Mouse (Mus musculus): ENCODE measurements at regions not wholly inside any gene's neighbourhood (a gene's known extent, or its start where the extent isn't known, plus 50 kb on each side); places are given as distances from the start of the nearest gene placed in this dataset.

GRCm38 (mm10) chr2:143332071-143332470 lies 213.9 kb upstream of the Pcsk2 start:
- H3K36me3 ChIP-seq (ENCODE audit: poor library complexity, severe bottlenecking): no peaks in the 10 kb centered on the region
- H3K9me3 ChIP-seq (replicated peaks): no peaks in the 10 kb centered on the region
- no peak overlapping the region for H3K27ac ChIP-seq
- no peak overlapping the region for H3K4me2 ChIP-seq
- H3K27me3 ChIP-seq: no peaks in the 10 kb centered on the region
- peak; percentile 57; the same call in 1 of the 2 replicates for ATAC-seq
- H3K4me3 ChIP-seq: no peak overlapping the region
- no peaks in the 10 kb centered on the region for H3K4me1 ChIP-seq
- no peak overlapping the region for H3K9ac ChIP-seq

DNA sequence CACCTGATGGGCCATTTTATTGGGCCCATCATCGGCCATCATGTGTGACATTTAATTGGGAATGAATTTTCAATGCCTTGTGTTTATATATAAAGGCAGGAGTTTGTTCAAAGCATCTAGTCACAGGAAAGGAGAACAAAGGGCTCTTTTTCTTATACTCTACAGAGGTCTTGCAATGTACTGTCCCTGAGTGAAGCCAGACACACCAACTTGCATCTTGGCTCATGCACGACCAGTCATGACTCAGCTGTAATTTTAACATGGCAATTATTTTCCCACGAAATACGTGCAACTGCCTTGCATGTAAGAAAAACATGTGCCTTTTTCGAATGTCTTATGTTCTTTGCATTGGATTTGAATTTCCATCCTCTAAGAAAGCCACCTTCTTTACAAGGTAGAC lies 205.6 kb upstream of the Pcsk2 start:
- H3K9ac ChIP-seq: no peak overlapping the region
- H3K9me3 ChIP-seq (replicated peaks): no peaks in the 10 kb centered on the region
- H3K27me3 ChIP-seq: no peaks in the 10 kb centered on the region
- H3K36me3 ChIP-seq (ENCODE audit: poor library complexity, severe bottlenecking): no peaks in the 10 kb centered on the region
- no peak overlapping the region for H3K27ac ChIP-seq
- no peak overlapping the region for H3K4me3 ChIP-seq
- ATAC-seq: no peak
- WGBS: 81% methylated on average over 5 of the region's 5 CpGs
- no peak overlapping the region for H3K4me2 ChIP-seq
- 0 out of 2 replicates have a peak, but pooled peaks cover 3% of the 10 kb centered on the region for H3K4me1 ChIP-seq

DNA sequence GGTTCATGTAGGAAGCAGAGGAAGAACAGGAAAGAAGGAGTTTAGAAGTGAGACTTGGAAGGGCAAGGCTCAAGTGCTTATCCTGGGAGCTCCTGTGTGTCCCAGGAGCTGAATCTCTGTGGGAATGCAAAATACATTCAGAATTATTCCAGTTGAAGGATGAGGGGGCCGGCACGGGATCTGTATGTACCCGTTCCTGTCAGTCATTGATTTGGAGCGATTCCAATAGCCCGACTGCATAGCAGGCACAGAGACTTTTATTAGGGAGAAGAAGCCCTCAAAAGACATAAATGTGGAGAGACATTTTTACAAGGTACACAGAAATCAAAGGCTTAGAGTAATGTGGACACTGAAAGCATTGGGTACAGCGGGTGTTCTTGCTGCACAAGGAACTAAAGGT lies 181.8 kb upstream of the Pcsk2 start:
- Histone ChIP-seq H3K27me3 (no peaks in the 10 kb centered on the region), H3K36me3 (ENCODE audit: poor library complexity, severe bottlenecking) (no peaks in the 10 kb centered on the region), H3K4me1 (peaks cover 8% of the 10 kb centered on the region), H3K9ac (no peak overlapping the region), H3K4me2 (no peak overlapping the region), H3K27ac (no peak overlapping the region), H3K4me3 (no peak overlapping the region), H3K9me3 (replicated peaks) (no peaks in the 10 kb centered on the region)
- 56% methylated on average over 6 of the region's 6 CpGs for WGBS
- 0 out of 2 replicates have a peak, but pooled peaks have one; percentile 27 for ATAC-seq

DNA sequence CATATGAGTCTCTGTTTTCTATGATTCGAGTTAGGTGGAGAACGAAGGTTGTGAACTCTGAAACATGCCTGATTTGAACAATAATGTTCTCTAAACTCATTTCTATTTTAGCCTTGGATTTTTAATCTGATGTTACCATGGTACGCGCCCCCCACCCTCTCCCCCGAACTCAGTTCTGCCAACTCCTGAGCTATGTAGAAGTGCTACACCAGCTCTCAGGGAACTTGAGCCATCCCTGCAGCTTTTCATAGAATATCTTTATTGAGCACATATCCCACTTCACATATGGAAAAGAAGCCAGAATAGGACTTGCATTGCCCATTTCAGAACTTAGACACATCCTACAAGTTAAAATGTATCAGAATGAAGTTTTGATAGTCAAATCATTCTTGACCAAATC lies 180.0 kb upstream of the Pcsk2 start:
- no peaks in the 10 kb centered on the region for H3K9me3 ChIP-seq (replicated peaks)
- H3K27me3 ChIP-seq: no peaks in the 10 kb centered on the region
- H3K36me3 ChIP-seq (ENCODE audit: poor library complexity, severe bottlenecking): no peaks in the 10 kb centered on the region
- 94% methylated on average over 5 of the region's 5 CpGs for WGBS
- H3K4me1 ChIP-seq: peaks cover 8% of the 10 kb centered on the region
- no peak overlapping the region for H3K9ac ChIP-seq
- no peak overlapping the region for H3K27ac ChIP-seq
- H3K4me3 ChIP-seq: no peak overlapping the region
- no peak overlapping the region for H3K4me2 ChIP-seq
- no peak for ATAC-seq

All from forebrain, embryonic 13.5 days (tissue).